Mouse (Mus musculus): ENCODE data around the gene Fxyd3. TPM values are rescaled to one million over a fixed set of nuclear protein-coding genes. Genes with fewer than 3 reads are reported as not detected.

The Fxyd3 gene
- polyA plus RNA-seq, 1 experiment from 2014 or later, result 22.5 TPM

DNA sequence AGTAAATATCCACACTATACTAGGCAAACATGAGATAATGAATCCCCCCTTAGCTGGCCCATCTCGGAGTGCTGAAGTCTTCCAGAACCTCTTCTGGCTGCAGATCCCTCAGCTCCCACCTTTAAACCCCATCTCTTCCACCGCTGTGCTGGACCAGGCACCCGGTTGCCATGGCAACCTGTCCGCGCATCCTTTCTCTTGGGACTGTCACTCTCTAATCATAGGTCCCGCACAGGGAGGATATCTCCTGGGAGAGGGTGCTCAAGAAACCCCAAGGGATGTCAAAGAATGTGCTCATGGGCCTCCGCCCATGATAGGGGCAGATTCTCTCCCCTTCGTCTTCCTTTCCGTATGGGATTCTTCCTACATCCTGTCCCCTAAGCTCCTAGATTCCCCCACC, 25.6 kb downstream of the Fxyd3 start:
- DNase-seq (ENCODE audit: low spot score), result no peak
- Histone ChIP-seq H3K36me3 (ENCODE audit: insufficient read depth, low read length) (no peaks in the 10 kb centered on the region), H3K9ac (ENCODE audit: low read depth, low read length) (no peak overlapping the region), H3K27ac (no peak overlapping the region), H3K27me3 (ENCODE audit: insufficient read depth, low read length) (peaks cover 39% of the 10 kb centered on the region), H3K4me2 (ENCODE audit: low read length) (peak overlapping the region; percentile 41; the same call in 1 of the 2 replicates), H3K9me3 (replicated peaks; ENCODE audit: low read length) (no peaks in the 10 kb centered on the region), H3K4me1 (replicated peaks; ENCODE audit: insufficient read depth, low read length) (peaks cover 19% of the 10 kb centered on the region), H3K4me3 (replicated peaks; ENCODE audit: low read depth, low read length) (peak overlapping the region; percentile 10; the same call in 1 of the 2 replicates)
- no peak for TF ChIP-seq CTCF (IDR thresholded peaks at IDR 0.05; ENCODE audit: low read depth)
- ATAC-seq (replicated peaks; ENCODE audit: low FRiP score, low read depth), result no peak
- WGBS, result 6% methylated on average over 9 of the region's 9 CpGs

DNA sequence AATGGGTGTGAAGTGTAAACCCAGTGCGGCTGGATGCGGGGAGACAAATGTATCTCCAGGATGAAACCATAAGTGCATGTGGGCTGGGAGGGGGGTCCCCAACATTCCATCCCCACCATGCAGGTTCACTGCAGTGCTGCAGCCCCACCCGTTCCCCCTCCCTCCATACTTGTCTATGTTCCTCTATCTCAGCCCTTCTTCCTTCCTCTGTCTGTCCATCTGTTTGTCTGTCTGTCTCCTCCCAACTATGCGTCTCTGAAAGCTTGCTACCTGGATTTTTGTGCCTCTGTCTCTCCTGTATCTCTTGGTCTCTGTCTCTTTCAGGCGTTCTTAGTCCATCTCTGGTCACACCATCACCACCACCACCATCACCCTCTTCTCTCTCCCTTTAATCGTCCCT, 26.0 kb downstream of the Fxyd3 start:
- H3K4me2 ChIP-seq (ENCODE audit: low read length), result 0 out of 2 replicates have a peak overlapping the region, but pooled peaks have one; percentile 41
- peaks cover 19% of the 10 kb centered on the region for H3K4me1 ChIP-seq (replicated peaks; ENCODE audit: insufficient read depth, low read length)
- ATAC-seq (replicated peaks; ENCODE audit: low FRiP score, low read depth), result no peak
- H3K4me3 ChIP-seq (replicated peaks; ENCODE audit: low read depth, low read length), result 0 out of 2 replicates have a peak overlapping the region, but pooled peaks have one; percentile 0
- H3K9ac ChIP-seq (ENCODE audit: low read depth, low read length), result no peak overlapping the region
- TF ChIP-seq CTCF (IDR thresholded peaks at IDR 0.05; ENCODE audit: low read depth), result no peak
- H3K9me3 ChIP-seq (replicated peaks; ENCODE audit: low read length), result no peaks in the 10 kb centered on the region
- DNase-seq (ENCODE audit: low spot score), result no peak
- H3K27ac ChIP-seq, result no peak overlapping the region
- peaks cover 39% of the 10 kb centered on the region for H3K27me3 ChIP-seq (ENCODE audit: insufficient read depth, low read length)
- H3K36me3 ChIP-seq (ENCODE audit: insufficient read depth, low read length), result no peaks in the 10 kb centered on the region
- WGBS, result 7% methylated on average over 6 of the region's 6 CpGs

DNA sequence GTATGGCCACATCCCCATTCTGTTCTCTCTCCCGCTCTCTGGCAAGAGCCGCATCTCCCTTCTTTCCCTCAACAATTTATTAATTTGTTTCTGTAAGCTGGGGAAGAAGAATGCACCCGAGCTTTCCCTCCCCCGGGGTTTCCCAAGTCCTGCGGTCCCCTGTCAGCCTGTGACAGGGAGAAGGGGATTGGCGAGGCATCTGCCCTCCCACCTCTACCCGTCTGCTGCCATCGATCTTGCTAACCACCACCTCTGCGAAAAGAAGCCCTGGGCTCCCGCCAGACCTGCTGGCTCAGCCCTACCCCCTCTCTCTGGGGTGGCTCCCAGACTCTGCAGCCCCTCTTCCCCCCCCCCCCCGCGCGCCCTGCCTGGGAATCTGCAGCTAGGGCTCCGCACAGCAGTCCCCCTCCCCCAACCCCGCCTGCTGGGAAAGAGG, 26.6 kb downstream of the Fxyd3 start:
- H3K9me3 ChIP-seq (replicated peaks; ENCODE audit: low read length), result no peaks in the 10 kb centered on the region
- H3K4me3 ChIP-seq (replicated peaks; ENCODE audit: low read depth, low read length), result 0 out of 2 replicates have a peak overlapping the region, but pooled peaks have one; percentile 0
- TF ChIP-seq CTCF (IDR thresholded peaks at IDR 0.05; ENCODE audit: low read depth), result no peak
- no peaks in the 10 kb centered on the region for H3K36me3 ChIP-seq (ENCODE audit: insufficient read depth, low read length)
- peak; percentile 17 for DNase-seq (ENCODE audit: low spot score)
- H3K9ac ChIP-seq (ENCODE audit: low read depth, low read length), result no peak overlapping the region
- H3K4me2 ChIP-seq (ENCODE audit: low read length), result peak overlapping the region; percentile 25; the same call in 1 of the 2 replicates
- peaks cover 39% of the 10 kb centered on the region for H3K27me3 ChIP-seq (ENCODE audit: insufficient read depth, low read length)
- H3K27ac ChIP-seq, result no peak overlapping the region
- peaks cover 19% of the 10 kb centered on the region for H3K4me1 ChIP-seq (replicated peaks; ENCODE audit: insufficient read depth, low read length)
- 2% methylated on average over 13 of the region's 15 CpGs for WGBS
- no peak for ATAC-seq (replicated peaks; ENCODE audit: low FRiP score, low read depth)

DNA sequence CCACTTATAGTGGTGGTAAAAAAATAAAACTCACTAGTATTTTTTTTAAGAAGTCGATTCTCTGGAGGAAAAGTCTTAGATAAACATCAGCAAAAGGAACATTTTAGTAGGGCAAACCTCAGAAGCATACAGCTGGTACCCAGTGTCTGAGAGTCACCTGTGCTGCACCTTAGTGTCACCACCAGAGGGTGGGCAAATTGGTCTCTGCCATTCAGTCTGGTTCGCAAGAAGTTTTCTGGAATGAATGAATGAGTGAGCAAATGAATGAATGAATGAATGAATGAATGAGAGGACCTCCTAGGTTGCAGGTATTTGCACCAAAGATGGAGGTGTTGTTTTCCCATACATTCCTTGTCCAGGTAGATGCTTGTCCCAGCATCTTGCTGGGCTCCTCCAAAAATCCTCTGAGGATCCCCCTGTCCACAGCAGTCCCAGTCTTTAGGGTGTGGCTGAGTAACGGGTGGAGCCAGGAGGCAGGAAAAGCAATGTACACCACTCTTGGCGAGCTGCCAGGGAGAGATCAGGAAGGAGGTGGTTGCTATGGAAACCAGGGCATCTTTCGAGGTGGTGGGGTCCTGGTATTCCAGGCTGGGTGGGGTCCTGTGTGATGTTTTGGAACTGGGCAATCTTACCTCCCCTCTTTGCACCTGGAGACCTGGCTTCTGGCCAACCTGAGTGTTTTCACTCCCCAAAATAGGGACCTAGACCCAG, 27.2 kb downstream of the Fxyd3 start:
- Histone ChIP-seq H3K9ac (ENCODE audit: low read depth, low read length) (no peak overlapping the region), H3K27me3 (ENCODE audit: insufficient read depth, low read length) (peaks cover 39% of the 10 kb centered on the region), H3K4me3 (replicated peaks; ENCODE audit: low read depth, low read length) (no peak overlapping the region), H3K36me3 (ENCODE audit: insufficient read depth, low read length) (no peaks in the 10 kb centered on the region), H3K9me3 (replicated peaks; ENCODE audit: low read length) (no peaks in the 10 kb centered on the region), H3K4me1 (replicated peaks; ENCODE audit: insufficient read depth, low read length) (peaks cover 19% of the 10 kb centered on the region), H3K27ac (no peak overlapping the region), H3K4me2 (ENCODE audit: low read length) (0 out of 2 replicates have a peak overlapping the region, but pooled peaks have one; percentile 25)
- ATAC-seq (replicated peaks; ENCODE audit: low FRiP score, low read depth) (no peak), DNase-seq (ENCODE audit: low spot score) (peak; percentile 27)
- no peak for TF ChIP-seq CTCF (IDR thresholded peaks at IDR 0.05; ENCODE audit: low read depth)
- 20% methylated on average over 5 of the region's 5 CpGs for WGBS

DNA sequence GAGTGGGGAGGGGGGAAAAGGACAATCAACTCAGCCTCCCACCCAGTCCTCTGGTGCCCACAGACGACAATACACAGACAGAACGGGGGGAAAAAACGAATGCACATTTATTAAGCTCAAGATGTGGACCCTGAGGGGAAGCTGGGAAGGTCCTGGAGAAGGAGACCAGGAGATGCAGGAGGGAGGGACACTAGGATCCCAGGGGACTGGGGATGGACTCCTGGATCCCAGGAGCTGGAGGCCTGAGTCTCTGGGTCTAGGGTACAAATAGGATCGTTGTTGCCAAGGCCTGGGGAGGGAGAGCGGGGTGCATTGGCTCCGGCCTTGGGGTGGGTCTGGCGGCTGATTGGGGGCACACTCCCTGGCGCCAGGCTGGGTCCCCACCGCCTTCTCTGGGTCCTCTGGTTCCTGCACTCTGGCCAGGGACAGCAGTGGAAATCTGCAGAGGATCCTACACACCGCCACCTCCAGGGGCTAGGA, 34.0 kb downstream of the Fxyd3 start, which contains the start of gene Fxyd5:
Gene Fxyd5, minus strand, starts transcription at position 51 of the 480 bp plus-strand sequence.
- 36% methylated on average over 10 of the region's 10 CpGs for whole genome bisulfite sequencing
- Histone ChIP-seq H3K4me3 (replicated peaks; ENCODE audit: low read depth, low read length) (peak within 1 kb of the TSS; percentile 27), H3K4me2 (ENCODE audit: low read length) (peak within 1 kb of the TSS; percentile 61), H3K27ac (no peak within 1 kb of the TSS; the same call in 1 of the 2 replicates), H3K36me3 (ENCODE audit: insufficient read depth, low read length) (no peaks in the 10 kb centered on the region), H3K27me3 (ENCODE audit: insufficient read depth, low read length) (no peaks in the 10 kb centered on the region), H3K9ac (ENCODE audit: low read depth, low read length) (peak within 1 kb of the TSS; percentile 24; the same call in 1 of the 2 replicates), H3K4me1 (replicated peaks; ENCODE audit: insufficient read depth, low read length) (peaks cover 10% of the 10 kb centered on the region; the same call in 1 of the 2 replicates), H3K9me3 (replicated peaks; ENCODE audit: low read length) (no peaks in the 10 kb centered on the region)
- no peak for TF ChIP-seq CTCF (IDR thresholded peaks at IDR 0.05; ENCODE audit: low read depth)
- DNase-seq (ENCODE audit: low spot score), result no peak
- ATAC-seq (replicated peaks; ENCODE audit: low FRiP score, low read depth), result no peak

DNA sequence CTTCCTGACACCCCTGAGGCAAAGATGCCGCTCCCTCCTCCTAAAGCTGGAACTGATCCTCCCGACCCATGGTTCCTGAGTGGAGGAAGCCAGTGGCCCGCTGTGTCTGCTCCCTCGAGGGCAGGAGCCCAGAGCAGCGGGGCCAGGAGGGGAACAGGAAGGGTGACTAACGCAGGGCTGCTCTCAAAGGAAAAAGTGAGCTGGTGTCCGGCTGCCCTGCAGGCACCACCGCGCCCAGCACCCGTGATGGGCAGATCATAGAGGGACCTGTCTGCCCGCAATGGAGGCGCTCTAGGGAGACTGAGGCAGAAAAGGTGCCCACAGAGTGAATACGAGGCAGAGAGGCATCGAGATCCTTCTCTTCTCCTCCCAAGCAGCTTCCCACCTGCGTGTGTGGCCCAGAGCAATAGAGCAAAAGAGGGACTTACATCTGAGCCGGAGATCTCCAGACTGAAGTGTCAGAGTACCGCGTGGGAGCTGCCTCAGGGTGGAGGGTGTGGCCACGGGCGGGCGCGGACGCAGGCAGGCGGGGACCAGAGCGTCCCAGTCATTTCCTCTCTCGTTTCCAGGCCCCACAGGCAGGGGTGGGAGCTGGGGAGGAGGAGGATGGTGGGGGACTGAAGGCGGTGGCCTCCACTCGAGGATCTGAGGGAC, 34.7 kb downstream of the Fxyd3 start:
- Histone ChIP-seq H3K9me3 (replicated peaks; ENCODE audit: low read length) (no peaks in the 10 kb centered on the region), H3K4me3 (replicated peaks; ENCODE audit: low read depth, low read length) (peak overlapping the region; percentile 27), H3K9ac (ENCODE audit: low read depth, low read length) (peak overlapping the region; percentile 24; the same call in 1 of the 2 replicates), H3K4me2 (ENCODE audit: low read length) (peak overlapping the region; percentile 61), H3K27me3 (ENCODE audit: insufficient read depth, low read length) (no peaks in the 10 kb centered on the region), H3K27ac (no peak overlapping the region), H3K4me1 (replicated peaks; ENCODE audit: insufficient read depth, low read length) (peaks cover 10% of the 10 kb centered on the region; the same call in 1 of the 2 replicates), H3K36me3 (ENCODE audit: insufficient read depth, low read length) (no peaks in the 10 kb centered on the region)
- DNase-seq (ENCODE audit: low spot score), result peak; percentile 71
- WGBS, result under 1% methylated on average over 28 of the region's 28 CpGs
- peak; percentile 65 for ATAC-seq (replicated peaks; ENCODE audit: low FRiP score, low read depth)
- no peak for TF ChIP-seq CTCF (IDR thresholded peaks at IDR 0.05; ENCODE audit: low read depth)

Data from kidney, postnatal 0 days (tissue).